Mouse (Mus musculus): Measurements from ENCODE around the gene Ift57. TPM values are rescaled to one million over a fixed set of nuclear protein-coding genes. Genes with fewer than 3 reads are reported as not detected.

The Ift57 gene
- polyA plus RNA-seq, 1 experiment: 3.9 TPM

DNA sequence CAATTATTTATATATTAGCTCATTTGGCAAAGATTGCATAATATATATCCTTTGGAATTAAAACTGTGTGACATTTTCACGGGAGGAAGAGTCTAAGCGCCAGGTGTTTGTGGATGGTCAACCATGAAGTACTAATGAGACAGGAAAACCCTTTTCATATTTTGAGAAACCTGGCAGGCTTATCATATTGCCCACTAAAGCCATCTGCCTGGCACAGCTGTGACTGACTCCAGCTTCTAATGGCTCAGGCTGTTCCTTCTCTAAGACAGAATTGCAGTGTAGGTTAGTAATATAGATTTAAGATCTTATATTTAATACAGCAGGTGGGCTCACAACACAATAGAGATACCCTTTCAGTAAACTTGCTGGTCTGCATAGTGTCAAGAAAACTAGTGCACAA lies 21.6 kb downstream of the Ift57 start:
- Histone ChIP-seq H3K27me3 (ENCODE audit: control insufficient read depth, insufficient read depth, low read length) (no peaks in the 10 kb centered on the region), H3K27ac (ENCODE audit: control insufficient read depth, insufficient read depth, low read length) (no peak overlapping the region), H3K4me3 (ENCODE audit: control insufficient read depth, insufficient read depth, low read length) (no peak overlapping the region), H3K4me1 (replicated peaks; ENCODE audit: control insufficient read depth, insufficient read depth, low read length) (no peaks in the 10 kb centered on the region), H3K36me3 (ENCODE audit: control insufficient read depth, insufficient read depth, low read length) (no peaks in the 10 kb centered on the region)
- 89% methylated on average over 2 of the region's 2 CpGs for WGBS
- no peak for DNase-seq
- no peak for TF ChIP-seq POLR2A (IDR thresholded peaks at IDR 0.05; ENCODE audit: control insufficient read depth, extremely low read depth, insufficient read depth, low read length, poor library complexity)
- TF ChIP-seq CTCF (IDR thresholded peaks at IDR 0.05; ENCODE audit: borderline replicate concordance, control insufficient read depth, extremely low read depth, insufficient read depth, low read length, poor library complexity): no peak

DNA sequence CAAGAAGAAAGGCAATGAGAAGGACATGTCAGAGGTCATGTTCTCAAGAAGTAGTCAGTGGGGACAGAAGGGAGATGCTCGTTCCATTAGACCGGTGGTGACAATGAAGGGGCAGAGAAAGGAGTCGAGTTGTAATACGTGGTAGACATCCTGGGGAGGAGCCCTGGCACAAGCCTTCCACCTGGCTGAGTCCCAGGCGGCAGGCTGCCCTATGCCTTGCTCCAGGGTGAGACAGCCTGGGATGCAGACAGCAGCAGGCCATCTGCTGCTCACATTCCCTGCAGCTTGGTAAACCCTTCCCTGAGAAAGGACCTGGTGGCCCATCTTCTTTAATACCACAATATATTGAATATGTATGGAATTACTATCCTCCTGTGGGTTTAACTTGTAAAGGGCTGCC lies 22.6 kb downstream of the Ift57 start:
- H3K27ac ChIP-seq (ENCODE audit: control insufficient read depth, insufficient read depth, low read length): no peak overlapping the region
- H3K36me3 ChIP-seq (ENCODE audit: control insufficient read depth, insufficient read depth, low read length): no peaks in the 10 kb centered on the region
- H3K27me3 ChIP-seq (ENCODE audit: control insufficient read depth, insufficient read depth, low read length): no peaks in the 10 kb centered on the region
- no peaks in the 10 kb centered on the region for H3K4me1 ChIP-seq (replicated peaks; ENCODE audit: control insufficient read depth, insufficient read depth, low read length)
- H3K4me3 ChIP-seq (ENCODE audit: control insufficient read depth, insufficient read depth, low read length): no peak overlapping the region
- no peak for DNase-seq
- no peak for TF ChIP-seq POLR2A (IDR thresholded peaks at IDR 0.05; ENCODE audit: control insufficient read depth, extremely low read depth, insufficient read depth, low read length, poor library complexity)
- no peak for TF ChIP-seq CTCF (IDR thresholded peaks at IDR 0.05; ENCODE audit: borderline replicate concordance, control insufficient read depth, extremely low read depth, insufficient read depth, low read length, poor library complexity)
- WGBS: 98% methylated on average over 5 of the region's 5 CpGs

DNA sequence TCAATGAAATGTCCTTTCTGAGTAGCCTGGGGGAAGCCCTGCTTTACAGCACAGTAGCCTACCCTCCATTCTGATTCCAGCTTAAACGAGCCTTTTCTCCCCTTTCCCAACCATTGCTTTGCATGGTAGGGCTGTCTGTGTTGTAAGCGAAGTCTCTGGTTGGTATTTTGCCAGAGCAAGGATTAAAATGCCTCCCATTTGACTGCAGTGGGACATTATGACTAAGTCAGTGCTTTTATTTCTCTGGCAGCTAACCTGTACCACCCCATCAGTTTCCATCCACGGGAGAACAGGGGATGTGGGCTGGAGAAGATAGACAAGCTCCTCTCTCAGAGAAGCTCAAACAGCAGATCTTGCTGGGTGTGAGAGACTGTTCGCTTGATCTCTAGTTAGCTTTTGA lies 24.2 kb downstream of the Ift57 start:
- no peaks in the 10 kb centered on the region for H3K27me3 ChIP-seq (ENCODE audit: control insufficient read depth, insufficient read depth, low read length)
- no peak overlapping the region for H3K27ac ChIP-seq (ENCODE audit: control insufficient read depth, insufficient read depth, low read length)
- no peaks in the 10 kb centered on the region for H3K36me3 ChIP-seq (ENCODE audit: control insufficient read depth, insufficient read depth, low read length)
- TF ChIP-seq POLR2A (IDR thresholded peaks at IDR 0.05; ENCODE audit: control insufficient read depth, extremely low read depth, insufficient read depth, low read length, poor library complexity): no peak
- TF ChIP-seq CTCF (IDR thresholded peaks at IDR 0.05; ENCODE audit: borderline replicate concordance, control insufficient read depth, extremely low read depth, insufficient read depth, low read length, poor library complexity): no peak
- no peaks in the 10 kb centered on the region for H3K4me1 ChIP-seq (replicated peaks; ENCODE audit: control insufficient read depth, insufficient read depth, low read length)
- 96% methylated on average over 4 of the region's 4 CpGs for WGBS
- DNase-seq: no peak
- no peak overlapping the region for H3K4me3 ChIP-seq (ENCODE audit: control insufficient read depth, insufficient read depth, low read length)

DNA sequence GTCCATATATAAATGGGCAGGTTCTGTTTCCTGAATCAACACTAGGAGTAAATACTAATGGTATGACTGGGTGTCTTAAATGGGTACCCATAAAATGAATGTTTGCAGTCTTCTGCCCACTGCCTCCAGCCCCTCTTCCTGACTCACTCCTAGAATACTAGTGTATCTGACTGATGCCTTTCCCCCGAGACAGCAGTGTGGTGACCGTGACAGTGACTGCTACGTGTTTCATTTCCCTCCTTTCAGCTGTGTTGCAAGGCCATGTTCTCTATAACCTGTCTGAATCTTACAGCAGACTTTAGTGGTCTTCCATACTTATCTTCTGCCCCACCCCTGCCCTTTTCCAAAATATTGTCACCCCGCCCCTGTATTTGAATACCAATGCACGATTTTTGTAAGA lies 25.2 kb downstream of the Ift57 start:
- H3K36me3 ChIP-seq (ENCODE audit: control insufficient read depth, insufficient read depth, low read length): no peaks in the 10 kb centered on the region
- no peaks in the 10 kb centered on the region for H3K27me3 ChIP-seq (ENCODE audit: control insufficient read depth, insufficient read depth, low read length)
- TF ChIP-seq CTCF (IDR thresholded peaks at IDR 0.05; ENCODE audit: borderline replicate concordance, control insufficient read depth, extremely low read depth, insufficient read depth, low read length, poor library complexity) (no peak), POLR2A (IDR thresholded peaks at IDR 0.05; ENCODE audit: control insufficient read depth, extremely low read depth, insufficient read depth, low read length, poor library complexity) (no peak)
- H3K4me3 ChIP-seq (ENCODE audit: control insufficient read depth, insufficient read depth, low read length): no peak overlapping the region
- no peaks in the 10 kb centered on the region for H3K4me1 ChIP-seq (replicated peaks; ENCODE audit: control insufficient read depth, insufficient read depth, low read length)
- 95% methylated on average over 5 of the region's 5 CpGs for whole genome bisulfite sequencing
- no peak for DNase-seq
- H3K27ac ChIP-seq (ENCODE audit: control insufficient read depth, insufficient read depth, low read length): no peak overlapping the region

DNA sequence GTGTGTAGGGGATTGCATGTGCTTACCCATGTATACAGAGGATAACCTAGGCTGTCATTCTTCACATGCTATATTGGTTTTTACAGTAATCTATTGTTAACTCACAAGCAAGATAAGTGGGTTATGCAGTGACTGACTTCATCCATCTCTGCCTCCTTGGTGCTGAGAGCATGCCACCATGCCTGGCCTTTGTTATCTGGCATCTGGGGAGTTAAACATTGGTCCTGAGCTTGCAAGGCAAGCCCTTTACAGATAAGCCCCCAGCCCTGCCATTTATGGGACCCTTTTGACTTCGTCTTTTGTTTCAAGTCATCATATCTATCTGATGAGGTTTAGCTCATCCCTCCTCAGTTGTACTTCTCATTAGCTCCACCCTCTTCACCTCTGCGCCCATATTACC lies 25.9 kb downstream of the Ift57 start:
- Histone ChIP-seq H3K27ac (ENCODE audit: control insufficient read depth, insufficient read depth, low read length) (no peak overlapping the region), H3K36me3 (ENCODE audit: control insufficient read depth, insufficient read depth, low read length) (no peaks in the 10 kb centered on the region), H3K27me3 (ENCODE audit: control insufficient read depth, insufficient read depth, low read length) (no peaks in the 10 kb centered on the region), H3K4me3 (ENCODE audit: control insufficient read depth, insufficient read depth, low read length) (no peak overlapping the region), H3K4me1 (replicated peaks; ENCODE audit: control insufficient read depth, insufficient read depth, low read length) (no peaks in the 10 kb centered on the region)
- WGBS: 98% methylated on average over 2 of the region's 2 CpGs
- TF ChIP-seq CTCF (IDR thresholded peaks at IDR 0.05; ENCODE audit: borderline replicate concordance, control insufficient read depth, extremely low read depth, insufficient read depth, low read length, poor library complexity) (no peak), POLR2A (IDR thresholded peaks at IDR 0.05; ENCODE audit: control insufficient read depth, extremely low read depth, insufficient read depth, low read length, poor library complexity) (no peak)
- DNase-seq: no peak

DNA sequence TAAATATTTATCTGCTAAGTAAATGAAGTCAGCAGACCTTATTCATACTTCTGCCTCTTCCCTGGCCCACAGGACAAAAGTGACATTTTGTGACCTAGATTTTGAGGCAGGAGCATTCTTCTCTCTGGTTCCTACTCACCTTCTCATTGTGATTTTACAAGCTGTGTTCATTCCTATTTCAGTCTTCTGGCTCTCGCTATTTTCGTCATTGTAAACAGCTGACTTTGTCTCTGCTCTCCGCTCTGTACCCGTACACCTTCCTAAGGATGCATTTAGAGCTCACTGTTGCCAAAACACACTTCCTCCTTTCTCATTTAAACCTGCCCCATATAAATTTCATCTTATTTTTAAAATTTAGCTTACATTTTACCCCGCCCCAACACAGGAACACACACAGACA lies 26.4 kb downstream of the Ift57 start:
- Histone ChIP-seq H3K4me1 (replicated peaks; ENCODE audit: control insufficient read depth, insufficient read depth, low read length) (no peaks in the 10 kb centered on the region), H3K27me3 (ENCODE audit: control insufficient read depth, insufficient read depth, low read length) (no peaks in the 10 kb centered on the region), H3K4me3 (ENCODE audit: control insufficient read depth, insufficient read depth, low read length) (no peak overlapping the region), H3K36me3 (ENCODE audit: control insufficient read depth, insufficient read depth, low read length) (no peaks in the 10 kb centered on the region), H3K27ac (ENCODE audit: control insufficient read depth, insufficient read depth, low read length) (no peak overlapping the region)
- TF ChIP-seq CTCF (IDR thresholded peaks at IDR 0.05; ENCODE audit: borderline replicate concordance, control insufficient read depth, extremely low read depth, insufficient read depth, low read length, poor library complexity) (no peak), POLR2A (IDR thresholded peaks at IDR 0.05; ENCODE audit: control insufficient read depth, extremely low read depth, insufficient read depth, low read length, poor library complexity) (no peak)
- DNase-seq: no peak
- WGBS: 91% methylated on average over 5 of the region's 5 CpGs

DNA sequence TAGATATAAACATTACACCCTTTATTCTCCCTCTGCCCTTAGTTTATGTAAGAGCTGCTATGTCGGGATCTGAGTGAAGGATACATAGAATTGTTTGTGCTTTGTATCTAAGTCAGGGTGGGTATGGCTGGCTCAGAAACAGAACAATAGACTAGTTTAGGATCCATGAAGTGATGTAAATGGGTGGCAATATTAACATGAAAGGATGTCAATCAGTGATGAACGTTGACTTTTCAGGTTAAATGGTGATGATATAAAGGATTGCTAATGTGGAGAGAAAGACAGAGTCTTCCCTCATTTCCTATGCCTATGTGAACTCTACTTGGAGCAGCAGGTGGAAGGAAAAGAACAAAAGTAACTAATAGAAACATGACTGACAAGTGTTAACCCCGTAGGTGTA lies 27.2 kb downstream of the Ift57 start:
- H3K36me3 ChIP-seq (ENCODE audit: control insufficient read depth, insufficient read depth, low read length): no peaks in the 10 kb centered on the region
- no peak for DNase-seq
- no peak for TF ChIP-seq POLR2A (IDR thresholded peaks at IDR 0.05; ENCODE audit: control insufficient read depth, extremely low read depth, insufficient read depth, low read length, poor library complexity)
- no peak for TF ChIP-seq CTCF (IDR thresholded peaks at IDR 0.05; ENCODE audit: borderline replicate concordance, control insufficient read depth, extremely low read depth, insufficient read depth, low read length, poor library complexity)
- no peaks in the 10 kb centered on the region for H3K4me1 ChIP-seq (replicated peaks; ENCODE audit: control insufficient read depth, insufficient read depth, low read length)
- H3K4me3 ChIP-seq (ENCODE audit: control insufficient read depth, insufficient read depth, low read length): no peak overlapping the region
- 98% methylated on average over 3 of the region's 3 CpGs for WGBS
- H3K27ac ChIP-seq (ENCODE audit: control insufficient read depth, insufficient read depth, low read length): no peak overlapping the region
- H3K27me3 ChIP-seq (ENCODE audit: control insufficient read depth, insufficient read depth, low read length): no peaks in the 10 kb centered on the region
